Mouse (Mus musculus) T-helper 17 cell (primary cell): ENCODE results near the gene Hebp2.
"Not testable (repeated sequence)": the region's sequence is repeated elsewhere in the genome, so short reads cannot be mapped to it uniquely, and the experiment has no call there.

Experiments used
- in situ Hi-C, 2 experiments: fragments of 300-600 bp; cut with MboI, MseI; formaldehyde crosslinking; loops; 1 replicate in 1 of 2; 2 replicates in 1 of 2; pipeline ENCODE4 v1.15.1; 2025; ENCODE audit warnings: high pct_unique_total_duplicates in 2 of 2

Gene Hebp2

GRCm38 (mm10) chr10:18545813-18546235 is at the start of gene Hebp2:
Gene Hebp2, minus strand, starts transcription at chr10:18546076.
- in situ Hi-C loops: no loop called here

GRCm38 (mm10) chr10:18589455-18589854 is 43.6 kb upstream of the Hebp2 start:
- in situ Hi-C loops: no loop called here

GRCm38 (mm10) chr10:18584188-18584587 is 38.3 kb upstream of the Hebp2 start:
- in situ Hi-C loops: no loop called here

- in situ Hi-C loops: no loop called here
Observed at GRCm38 (mm10) chr10:18572581-18572980, 26.7 kb upstream of the Hebp2 start.

GRCm38 (mm10) chr10:18562940-18563339 is 17.1 kb upstream of the Hebp2 start:
- in situ Hi-C loops: loop anchor here (5.0 to 10.0 kb wide), 3 partner anchors 39 to 349 kb away; no protein-coding TSS in a partner anchor

GRCm38 (mm10) chr10:18561445-18561844 is 15.6 kb upstream of the Hebp2 start:
- in situ Hi-C loops: loop anchor here (5.0 to 10.0 kb wide), 3 partner anchors 41 to 351 kb away; no protein-coding TSS in a partner anchor

- in situ Hi-C loops: not testable (repeated sequence)
Observed at GRCm38 (mm10) chr10:18559076-18559475, 13.2 kb upstream of the Hebp2 start.

- in situ Hi-C loops: no loop called here
Observed at GRCm38 (mm10) chr10:18549321-18550216, 3.7 kb upstream of the Hebp2 start.

- in situ Hi-C loops: no loop called here
Observed at GRCm38 (mm10) chr10:18547381-18547780, 1.5 kb upstream of the Hebp2 start.

- in situ Hi-C loops: no loop called here
Observed at GRCm38 (mm10) chr10:18545309-18545708, 567 bp downstream of the Hebp2 start.

- in situ Hi-C loops: no loop called here
Observed at GRCm38 (mm10) chr10:18536889-18537288, 9.0 kb downstream of the Hebp2 start.

- in situ Hi-C loops: no loop called here
Observed at GRCm38 (mm10) chr10:18532293-18532692, 13.6 kb downstream of the Hebp2 start.

- in situ Hi-C loops: no loop called here
Observed at GRCm38 (mm10) chr10:18530161-18530560, 15.7 kb downstream of the Hebp2 start.

GRCm38 (mm10) chr10:18529177-18529576 is 16.7 kb downstream of the Hebp2 start:
- in situ Hi-C loops: loop anchor here (5.0 kb wide), 2 partner anchors 77 to 137 kb away; no protein-coding TSS in a partner anchor

GRCm38 (mm10) chr10:18528475-18528874 is 17.4 kb downstream of the Hebp2 start:
- in situ Hi-C loops: loop anchor here (5.0 kb wide), 2 partner anchors 76 to 136 kb away; no protein-coding TSS in a partner anchor

- in situ Hi-C loops: loop anchor here (5.0 kb wide), 2 partner anchors 75 to 135 kb away; no protein-coding TSS in a partner anchor
Observed at GRCm38 (mm10) chr10:18527766-18528165, 18.1 kb downstream of the Hebp2 start.

- in situ Hi-C loops: loop anchor here (5.0 kb wide), 2 partner anchors 75 to 135 kb away; no protein-coding TSS in a partner anchor
Observed at GRCm38 (mm10) chr10:18526851-18527675, 18.8 kb downstream of the Hebp2 start.

GRCm38 (mm10) chr10:18526184-18526850 is 19.6 kb downstream of the Hebp2 start:
- in situ Hi-C loops: loop anchor here (5.0 kb wide), 2 partner anchors 74 to 134 kb away; no protein-coding TSS in a partner anchor

- in situ Hi-C loops: loop anchor here (5.0 kb wide), 2 partner anchors 73 to 133 kb away; no protein-coding TSS in a partner anchor
Observed at GRCm38 (mm10) chr10:18525726-18526125, 20.1 kb downstream of the Hebp2 start.

- in situ Hi-C loops: loop anchor here (5.0 kb wide), 2 partner anchors 73 to 133 kb away; no protein-coding TSS in a partner anchor
Observed at GRCm38 (mm10) chr10:18525311-18525710, 20.6 kb downstream of the Hebp2 start.

GRCm38 (mm10) chr10:18522556-18522955 is 23.3 kb downstream of the Hebp2 start:
- in situ Hi-C loops: no loop called here
